Mouse (Mus musculus) bone marrow, adult 2 months (tissue): ENCODE data around the gene Gnat3.

Source experiments
- CTCF ChIP-seq: fragments of 200-500 bp; IDR thresholded peaks from 2 replicates; pipeline ENCODE4 v1.5.1; 2011; ENCODE audit warnings: low read length, control low read depth; ENCODE audit not compliant: control insufficient read depth, insufficient read depth
- POLR2A ChIP-seq: fragments of 200-500 bp; IDR thresholded peaks from 2 replicates; pipeline ENCODE4 v1.6.1; 2011; ENCODE audit warnings: low read depth, mild to moderate bottlenecking, control low read depth, low read length, borderline replicate concordance; ENCODE audit not compliant: control insufficient read depth

- no peak for TF ChIP-seq POLR2A
- no peak for TF ChIP-seq CTCF
Measured at GRCm38 (mm10) chr5:18013196-18013595, 50.8 kb downstream of the Gnat3 start.
